Mouse (Mus musculus) cerebellum, postnatal 25 days (tissue): ENCODE measurements around the gene Scamp5.

ENCODE experiments used
- DNase-seq, 2 experiments: peaks; one replicate each; pipeline ENCODE4 v3.0.0; 2021; ENCODE audit warnings: mixed read lengths in 2 of 2

Scamp5 gene

GRCm38 (mm10) chr9:57467896-57468549, at the start of gene Scamp5:
Gene Scamp5, minus strand, starts transcription at chr9:57468060.
- DNase-seq, result peak; percentile 91 to 96

- peak; percentile 72 to 84 for DNase-seq
Observed at GRCm38 (mm10) chr9:57517113-57517512, 49.3 kb upstream of the Scamp5 start.

- DNase-seq, result no peak
Observed at GRCm38 (mm10) chr9:57510577-57510976, 42.7 kb upstream of the Scamp5 start.

- no peak for DNase-seq
Observed at GRCm38 (mm10) chr9:57505700-57506099, 37.8 kb upstream of the Scamp5 start.

GRCm38 (mm10) chr9:57504891-57505290, 37.0 kb upstream of the Scamp5 start:
- no peak for DNase-seq

- peak; percentile 56 to 75 for DNase-seq
Observed at GRCm38 (mm10) chr9:57504381-57504700, 36.5 kb upstream of the Scamp5 start.

GRCm38 (mm10) chr9:57503622-57504380, 35.9 kb upstream of the Scamp5 start, which contains the start of gene Rpp25:
Gene Rpp25, plus strand, starts transcription at chr9:57504026.
- peak; percentile 28 to 42 for DNase-seq

- no peak for DNase-seq
Observed at GRCm38 (mm10) chr9:57502911-57503621, 35.2 kb upstream of the Scamp5 start.

GRCm38 (mm10) chr9:57501861-57502260, 34.0 kb upstream of the Scamp5 start:
- DNase-seq, result no peak

- no peak for DNase-seq
Observed at GRCm38 (mm10) chr9:57501452-57501851, 33.6 kb upstream of the Scamp5 start.

GRCm38 (mm10) chr9:57498536-57498935, 30.7 kb upstream of the Scamp5 start:
- DNase-seq, result no peak

- no peak for DNase-seq
Observed at GRCm38 (mm10) chr9:57497236-57497635, 29.4 kb upstream of the Scamp5 start.

- no peak for DNase-seq
Observed at GRCm38 (mm10) chr9:57494970-57495369, 27.1 kb upstream of the Scamp5 start.

GRCm38 (mm10) chr9:57493532-57493931, 25.7 kb upstream of the Scamp5 start:
- DNase-seq, result no peak

GRCm38 (mm10) chr9:57487807-57488206, 19.9 kb upstream of the Scamp5 start:
- DNase-seq, result no peak

GRCm38 (mm10) chr9:57485774-57486173, 17.9 kb upstream of the Scamp5 start:
- DNase-seq, result peak; percentile 80 to 89

GRCm38 (mm10) chr9:57468914-57469313, 1.1 kb upstream of the Scamp5 start:
- peak in 1 of 2 experiments; percentile 37 for DNase-seq

GRCm38 (mm10) chr9:57467271-57467771, 539 bp downstream of the Scamp5 start:
- peak; percentile 74 to 77 for DNase-seq

- DNase-seq, result no peak
Observed at GRCm38 (mm10) chr9:57466101-57466500, 1.8 kb downstream of the Scamp5 start.

GRCm38 (mm10) chr9:57462866-57463265, 5.0 kb downstream of the Scamp5 start:
- no peak for DNase-seq

- no peak for DNase-seq
Observed at GRCm38 (mm10) chr9:57459707-57460106, 8.2 kb downstream of the Scamp5 start.

GRCm38 (mm10) chr9:57453516-57453915, 14.3 kb downstream of the Scamp5 start:
- DNase-seq, result no peak
